Mouse (Mus musculus) splenic B cell, adult 2 months (primary cell): ENCODE measurements around the gene 3830406C13Rik.

Experiments
- DNase-seq: peaks from one replicate; pipeline ENCODE4 v3.0.0-alpha.2; 2011; ENCODE audit warnings: low read depth, low spot score
- H3K27me3 ChIP-seq: 2 replicates; pipeline ENCODE4 v1.6.1; 2012; ENCODE audit warnings: mild to moderate bottlenecking, low read length, moderate library complexity, mixed read lengths; ENCODE audit not compliant: control insufficient read depth, poor library complexity, insufficient read depth, severe bottlenecking
- H3K36me3 ChIP-seq: 2 replicates; pipeline ENCODE4 v1.6.1; 2012; ENCODE audit warnings: mild to moderate bottlenecking, low read length, moderate library complexity, mixed read lengths; ENCODE audit not compliant: control insufficient read depth, poor library complexity, insufficient read depth, severe bottlenecking

Gene 3830406C13Rik

GRCm38 (mm10) chr14:12346865-12347600, 63.1 kb downstream of the 3830406C13Rik start:
- Histone ChIP-seq H3K27me3 (no peaks in the 10 kb centered on the region), H3K36me3 (no peaks in the 10 kb centered on the region)
- DNase-seq: no peak

GRCm38 (mm10) chr14:12348089-12348488, 64.1 kb downstream of the 3830406C13Rik start, which contains the start of gene Fezf2:
Fezf2 (minus strand) TSS chr14:12348189.
- no peak for DNase-seq
- no peaks in the 10 kb centered on the region for H3K27me3 ChIP-seq
- H3K36me3 ChIP-seq: no peaks in the 10 kb centered on the region

GRCm38 (mm10) chr14:12349334-12350090, 65.5 kb downstream of the 3830406C13Rik start:
- Histone ChIP-seq H3K36me3 (no peaks in the 10 kb centered on the region), H3K27me3 (no peaks in the 10 kb centered on the region)
- DNase-seq: no peak

GRCm38 (mm10) chr14:12350271-12350916, 66.4 kb downstream of the 3830406C13Rik start:
- no peaks in the 10 kb centered on the region for H3K36me3 ChIP-seq
- no peak for DNase-seq
- no peaks in the 10 kb centered on the region for H3K27me3 ChIP-seq
